Mouse (Mus musculus) brown adipose tissue, adult 24 weeks (tissue): Measurements from ENCODE around the gene Hmgcr. TPM values are rescaled to one million over a fixed set of nuclear protein-coding genes. Genes with fewer than 3 reads are reported as not detected.
"Not testable (repeated sequence)": the region's sequence is repeated elsewhere in the genome, so short reads cannot be mapped to it uniquely, and the experiment has no call there.

Experiments
- H3K27ac ChIP-seq: fragments of 200-500 bp; replicated peaks from 2 replicates; pipeline ENCODE4 v1.5.1; 2012; ENCODE audit warnings: low read depth, mild to moderate bottlenecking, low read length
- H3K4me1 ChIP-seq: fragments of 200-500 bp; 2 replicates; pipeline ENCODE4 v1.6.1; 2012; ENCODE audit warnings: low read length, mixed read lengths; ENCODE audit not compliant: control insufficient read depth, insufficient read depth, insufficient read length
- H3K4me3 ChIP-seq: fragments of 200-500 bp; 2 replicates; pipeline ENCODE4 v1.5.1; 2012; ENCODE audit warnings: low read depth, mild to moderate bottlenecking, low read length, moderate library complexity; ENCODE audit not compliant: insufficient read depth
- polyA plus RNA-seq: library from polyadenylated mRNA; stranded (reverse); fragments of >200 nt; gene quantifications from 2 replicates; pipeline ENCODE4 v1.2.4, GENCODE M21; 2012; ENCODE audit not compliant: missing spikeins, insufficient read depth, insufficient read length

The Hmgcr gene
- polyA plus RNA-seq, 1 experiment = 3.8 TPM

DNA sequence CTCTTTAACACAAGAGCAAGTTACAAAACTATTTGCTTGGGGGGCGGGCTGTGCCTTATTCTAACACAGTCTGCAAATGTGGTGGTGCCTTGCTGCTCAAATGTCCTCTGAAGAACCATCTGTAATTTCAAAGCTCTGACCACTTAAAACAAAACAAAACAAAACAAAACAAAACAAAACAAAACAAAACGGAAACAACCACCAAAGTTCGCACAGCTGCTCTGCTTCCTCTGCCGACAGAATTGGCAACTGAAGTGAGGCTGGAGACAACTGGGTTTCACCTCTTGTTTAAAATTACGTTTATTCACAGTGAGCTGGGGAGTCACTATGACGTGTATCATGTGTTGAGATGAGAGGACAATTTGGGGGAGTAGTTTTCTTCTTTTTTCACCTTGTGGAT, 7.9 kb upstream of the Hmgcr start:
- no peaks in the 10 kb centered on the region for H3K4me1 ChIP-seq
- H3K4me3 ChIP-seq = no peak overlapping the region
- H3K27ac ChIP-seq = no peak overlapping the region

DNA sequence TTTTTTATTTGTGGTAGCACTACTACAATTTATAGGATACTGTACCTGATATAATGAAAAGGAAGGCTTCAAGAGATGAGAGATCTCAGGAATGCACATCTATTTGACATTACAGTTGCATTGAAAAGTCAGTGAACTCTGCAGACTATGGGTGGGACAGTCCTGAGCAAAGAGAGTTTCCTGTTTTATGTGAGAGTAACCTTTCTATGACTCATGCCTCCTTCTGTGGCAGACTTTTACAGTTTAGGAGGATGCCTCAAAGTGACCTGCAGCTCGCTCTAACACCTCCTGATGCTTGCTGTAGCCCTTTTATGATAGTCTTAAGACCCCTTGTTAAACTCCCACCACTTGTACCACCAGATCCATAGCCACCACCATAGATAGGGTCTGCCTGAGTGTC, 6.3 kb upstream of the Hmgcr start:
- H3K4me1 ChIP-seq = no peaks in the 10 kb centered on the region
- H3K4me3 ChIP-seq = no peak overlapping the region
- H3K27ac ChIP-seq = no peak overlapping the region

DNA sequence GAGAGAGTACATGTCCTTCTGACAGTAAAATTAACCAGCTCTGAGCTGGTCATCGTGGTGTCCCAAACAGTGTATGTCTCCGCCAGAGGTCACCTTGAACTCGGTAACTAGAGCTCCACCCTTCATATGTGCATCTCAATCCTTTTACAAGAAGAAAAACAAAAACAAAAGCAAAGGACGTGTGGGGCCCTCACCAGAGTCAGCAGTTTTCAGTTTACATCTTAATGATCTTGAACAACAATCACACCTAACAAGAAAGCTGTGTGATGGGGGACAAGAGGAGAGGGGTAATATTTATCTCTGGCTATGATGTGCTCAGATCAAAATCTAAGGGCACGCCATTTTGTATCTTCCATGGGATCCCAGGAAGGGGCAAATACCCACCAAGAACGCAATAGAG, 5.0 kb upstream of the Hmgcr start:
- no peak overlapping the region for H3K27ac ChIP-seq

DNA sequence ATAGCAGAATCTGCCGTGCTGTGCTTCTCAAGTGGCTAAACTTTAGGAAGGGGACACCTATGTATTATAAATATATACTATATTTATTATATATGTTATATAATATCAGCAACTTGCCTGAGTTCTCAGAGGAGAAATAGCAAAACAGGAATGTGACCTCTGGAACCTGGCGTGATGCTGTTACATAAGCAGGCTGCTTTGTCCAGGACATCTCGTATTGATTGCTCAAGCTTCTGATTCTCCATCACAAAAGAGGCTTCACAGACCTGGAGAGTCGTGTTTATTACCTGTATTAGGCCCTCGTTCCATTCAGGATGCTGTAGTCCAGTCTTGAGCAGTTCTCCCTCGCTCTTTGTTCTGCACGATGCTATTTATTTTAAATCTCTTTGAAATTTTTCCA, 3.1 kb upstream of the Hmgcr start:
- Histone ChIP-seq H3K4me3 (no peak overlapping the region), H3K4me1 (no peaks in the 10 kb centered on the region), H3K27ac (no peak overlapping the region)

More for the DNA sequence above, 5.0 kb upstream of the Hmgcr start:
- no peaks in the 10 kb centered on the region for H3K4me1 ChIP-seq
- no peak overlapping the region for H3K4me3 ChIP-seq

DNA sequence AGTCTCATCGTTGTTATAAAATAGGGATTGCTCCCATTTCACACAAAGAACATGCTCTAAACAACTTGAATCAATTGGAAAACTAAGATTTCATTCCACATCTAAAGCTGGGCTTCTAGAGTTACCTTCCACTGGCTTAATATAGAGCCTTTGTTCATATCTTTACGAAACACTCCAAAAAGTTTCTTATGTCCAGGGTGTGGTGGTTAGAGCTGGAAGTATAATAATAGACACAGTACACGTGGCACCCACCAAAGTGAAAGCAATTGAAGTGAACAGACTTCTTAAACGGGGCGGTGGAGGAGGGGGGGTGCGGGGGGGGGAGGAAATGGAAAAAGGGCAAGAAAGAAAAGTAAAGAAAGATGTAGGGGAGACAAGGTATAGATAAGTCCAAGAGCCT, 1.5 kb upstream of the Hmgcr start:
- Histone ChIP-seq H3K4me3 (no peak overlapping the region), H3K4me1 (no peaks in the 10 kb centered on the region)

DNA sequence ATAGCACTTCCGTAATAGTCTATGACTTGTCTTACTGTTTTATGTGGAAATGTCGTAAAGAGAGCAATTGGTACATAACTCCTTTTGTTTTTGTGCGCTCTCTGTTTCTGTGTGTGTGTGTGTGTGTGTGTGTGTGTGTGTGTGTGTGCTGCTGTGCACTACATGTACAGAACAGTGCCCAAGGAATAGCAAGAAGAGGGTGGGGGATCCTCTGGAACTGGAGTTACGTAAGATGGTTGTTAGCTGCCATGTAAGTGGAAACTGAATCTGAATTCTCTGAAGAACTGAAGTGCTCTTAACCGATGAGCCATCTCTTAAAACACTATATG, 1.1 kb upstream of the Hmgcr start:
- H3K27ac ChIP-seq = no peak overlapping the region
- no peak overlapping the region for H3K4me3 ChIP-seq
- H3K4me1 ChIP-seq = no peaks in the 10 kb centered on the region

More for the DNA sequence above, 1.5 kb upstream of the Hmgcr start:
- no peak overlapping the region for H3K27ac ChIP-seq

DNA sequence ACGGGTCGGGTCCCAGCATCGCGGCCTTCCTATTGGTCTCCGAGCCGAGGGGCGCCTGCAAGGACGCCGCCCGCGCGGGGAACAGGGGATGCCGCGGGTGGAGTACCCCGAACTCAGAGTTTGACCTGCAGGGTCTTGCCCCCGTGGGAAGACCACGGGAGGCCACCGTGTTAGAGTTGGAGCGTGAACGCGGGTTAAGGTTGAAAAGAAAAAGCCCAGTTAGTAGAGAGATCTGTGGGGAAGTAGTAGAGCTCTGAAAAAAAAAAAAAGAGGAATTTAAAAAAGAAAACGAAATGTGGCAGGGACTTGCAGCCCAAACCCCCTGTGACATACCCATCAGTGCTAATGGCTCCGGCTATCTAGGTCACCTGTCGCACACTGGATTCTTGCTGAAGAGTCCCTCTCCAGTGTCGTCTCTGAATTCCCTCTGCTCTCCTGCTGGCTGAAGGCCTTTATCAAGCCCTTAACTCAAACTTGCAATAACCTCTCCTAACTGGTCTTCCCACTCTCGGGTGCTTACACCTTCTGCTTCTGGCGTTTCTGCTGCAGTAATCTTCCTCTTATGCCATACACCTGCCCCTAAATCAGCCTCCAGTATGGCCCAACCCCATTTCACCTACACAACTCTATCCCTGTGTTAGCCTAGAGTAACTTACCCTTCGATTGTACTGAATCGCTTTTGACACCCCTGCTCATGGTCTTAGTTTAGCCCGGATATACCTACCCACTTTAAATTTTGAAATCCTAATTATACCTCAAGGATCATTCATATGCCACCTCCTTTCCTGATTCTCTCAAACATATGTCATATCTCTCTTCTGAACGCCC, 556 bp upstream of the Hmgcr start:
- Histone ChIP-seq H3K4me1 (no peaks in the 10 kb centered on the region), H3K27ac (peak overlapping the region; percentile 36), H3K4me3 (peak overlapping the region; percentile 76)

DNA sequence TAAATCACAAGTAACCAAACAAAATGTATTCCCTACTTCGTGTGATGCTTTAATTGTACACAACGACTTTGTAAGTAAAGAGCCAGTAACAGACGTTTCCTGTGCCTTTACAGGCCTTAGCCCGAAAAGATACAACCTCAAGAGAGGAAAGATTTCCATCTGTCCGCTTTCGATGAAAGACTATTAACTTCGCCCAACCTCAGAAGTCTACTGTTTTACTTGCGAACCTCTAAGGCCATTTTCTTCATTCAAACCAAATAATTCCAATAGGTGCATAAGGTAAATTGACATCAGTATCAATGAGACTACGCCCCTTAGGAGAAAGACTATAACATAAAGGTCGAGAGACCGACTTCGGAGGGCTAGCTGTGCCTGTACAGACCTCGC, 724 bp downstream of the Hmgcr start:
- Histone ChIP-seq H3K4me1 (no peaks in the 10 kb centered on the region), H3K27ac (no peak overlapping the region; the same call in 1 of the 2 replicates), H3K4me3 (peak overlapping the region; percentile 87)

DNA sequence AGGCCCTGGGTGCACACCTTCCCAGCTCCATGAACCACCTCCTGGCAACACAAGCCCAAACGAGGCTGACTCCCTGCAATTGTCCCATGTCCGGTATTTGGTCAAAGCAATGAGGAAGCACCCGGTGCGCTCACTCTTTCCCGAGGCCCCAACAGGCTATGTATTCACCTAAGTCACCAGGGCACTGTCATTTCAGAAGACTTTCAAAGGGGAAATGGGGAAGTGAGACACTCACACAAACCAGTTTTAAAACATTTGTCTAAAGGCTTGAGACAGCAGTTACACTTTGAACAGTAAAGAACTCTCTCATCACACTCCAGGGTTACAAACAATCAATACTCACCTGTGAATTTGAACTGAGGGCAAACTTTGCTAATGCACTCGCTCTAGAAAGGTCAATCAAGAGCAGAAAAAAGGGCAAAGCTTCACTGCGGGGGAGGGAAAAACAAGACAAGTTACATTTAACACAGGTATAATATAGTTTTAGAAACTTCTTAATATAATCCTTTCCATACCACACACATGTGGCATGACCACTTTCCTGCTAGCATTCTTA, 6.2 kb downstream of the Hmgcr start:
- H3K27ac ChIP-seq = no peak overlapping the region
- no peaks in the 10 kb centered on the region for H3K4me1 ChIP-seq
- H3K4me3 ChIP-seq = no peak overlapping the region

DNA sequence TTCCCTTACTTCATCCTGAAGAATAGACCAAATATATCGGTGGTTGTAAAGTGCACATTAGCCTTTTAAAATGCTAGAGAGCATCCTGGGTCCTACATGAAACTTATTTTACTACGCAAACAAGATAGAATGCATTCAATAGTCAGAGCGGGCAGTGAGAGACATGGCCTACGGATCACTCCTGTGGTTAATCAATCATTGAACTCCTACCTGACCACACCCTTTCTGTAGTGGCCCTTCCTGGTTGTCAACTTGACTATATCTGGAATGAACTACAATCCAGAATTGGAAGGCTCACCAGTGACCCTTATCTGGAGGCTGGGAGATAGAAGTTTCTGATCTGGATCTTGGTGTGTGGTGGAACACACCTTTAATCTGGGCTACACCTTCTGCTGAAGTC, 7.6 kb downstream of the Hmgcr start:
- H3K27ac ChIP-seq, H3K4me1 ChIP-seq, H3K4me3 ChIP-seq: not testable (repeated sequence)

DNA sequence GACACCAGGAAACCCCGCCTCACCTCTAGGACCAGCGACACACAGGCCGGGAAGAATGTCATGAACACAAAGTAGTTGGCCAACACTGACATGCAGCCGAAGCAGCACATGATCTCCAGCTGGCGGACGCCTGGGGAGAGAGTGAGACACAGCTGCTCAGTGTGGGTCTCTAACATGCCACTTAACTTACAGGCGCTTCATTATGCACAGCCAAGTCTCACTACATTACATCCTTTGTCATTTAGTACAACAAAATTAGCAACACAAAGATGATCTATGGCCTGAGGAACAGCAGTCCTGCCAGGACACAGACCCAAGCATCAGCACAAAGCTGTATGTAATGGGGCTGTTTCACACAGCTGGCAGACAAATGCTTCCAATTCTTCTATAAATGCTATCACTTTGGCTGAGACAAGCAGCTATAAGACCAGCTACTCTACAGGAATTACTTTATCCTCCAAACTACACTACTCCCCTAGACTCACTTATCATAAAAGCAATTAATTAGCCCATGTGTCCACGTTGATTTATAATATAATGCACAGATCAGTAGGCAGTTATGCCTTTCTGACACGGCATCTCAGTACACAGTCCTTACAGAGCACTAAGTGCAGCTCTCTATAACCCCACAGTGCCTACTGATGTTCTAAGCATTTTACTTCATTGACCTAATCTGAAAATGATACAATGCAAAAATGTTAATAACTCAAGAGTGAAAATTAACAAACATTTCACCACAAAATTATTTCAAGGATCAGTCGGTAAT, 10.5 kb downstream of the Hmgcr start:
- H3K4me3 ChIP-seq = no peak overlapping the region

DNA sequence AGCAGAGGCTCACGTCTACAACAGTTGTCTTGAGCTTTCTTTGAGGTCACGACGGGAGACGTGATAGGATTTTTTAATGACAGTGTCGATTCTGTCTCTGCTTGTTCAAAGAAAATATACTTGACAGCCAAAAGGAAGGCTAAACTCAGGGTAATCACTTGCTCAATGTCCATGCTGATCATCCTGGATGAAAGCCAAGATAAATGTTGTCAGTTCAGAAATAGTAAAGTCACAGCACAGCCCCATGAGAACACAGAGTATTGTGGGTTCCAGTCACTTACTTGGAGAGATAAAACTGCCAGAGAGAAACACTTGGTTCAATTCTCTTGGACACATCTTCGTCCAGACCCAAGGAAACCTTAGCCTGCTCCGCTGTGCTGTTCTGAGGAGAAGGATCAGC, 11.8 kb downstream of the Hmgcr start:
- no peak overlapping the region for H3K27ac ChIP-seq
- no peaks in the 10 kb centered on the region for H3K4me1 ChIP-seq
- no peak overlapping the region for H3K4me3 ChIP-seq

More for the DNA sequence above, 10.5 kb downstream of the Hmgcr start:
- H3K27ac ChIP-seq = no peak overlapping the region
- H3K4me1 ChIP-seq = no peaks in the 10 kb centered on the region

DNA sequence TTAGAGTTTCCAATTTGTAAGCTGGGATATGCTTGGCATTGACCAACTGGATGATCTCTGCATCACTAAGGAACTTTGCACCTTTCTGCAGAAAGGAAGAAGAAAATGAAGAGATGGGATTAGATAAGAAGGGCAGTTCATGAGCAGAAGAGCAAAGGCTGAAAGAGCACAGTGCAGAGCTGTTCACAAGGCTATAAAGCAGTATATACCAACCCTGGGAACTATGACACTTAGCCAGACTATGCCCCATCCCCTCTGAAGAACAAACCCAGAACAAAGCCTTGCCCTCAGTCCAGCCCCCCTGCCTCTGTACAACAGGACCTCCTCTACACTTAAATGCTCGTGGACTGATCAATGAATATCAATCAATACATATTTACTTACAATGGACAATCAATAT, 14.1 kb downstream of the Hmgcr start:
- Histone ChIP-seq H3K4me1 (no peaks in the 10 kb centered on the region), H3K27ac (no peak overlapping the region), H3K4me3 (no peak overlapping the region)

DNA sequence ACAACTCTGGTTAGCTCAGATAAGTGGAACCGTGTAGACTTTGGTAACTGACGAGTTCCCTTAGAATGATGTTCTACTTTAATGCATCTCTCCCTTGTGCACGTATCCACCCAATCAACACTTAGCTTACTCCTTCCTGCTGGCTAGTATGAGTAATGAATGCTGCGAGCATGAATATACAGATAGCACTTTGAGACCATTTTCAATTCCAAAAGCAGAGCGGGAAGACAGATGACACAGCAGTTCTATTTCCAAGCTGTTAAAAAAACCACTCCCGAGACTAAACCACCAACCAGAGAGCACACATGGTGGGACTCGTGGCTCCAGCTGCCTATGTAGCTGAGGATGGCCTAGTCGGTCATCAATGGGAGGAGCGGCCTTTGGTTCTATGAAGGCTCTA, 17.7 kb downstream of the Hmgcr start:
- no peak overlapping the region for H3K27ac ChIP-seq
- no peaks in the 10 kb centered on the region for H3K4me1 ChIP-seq

DNA sequence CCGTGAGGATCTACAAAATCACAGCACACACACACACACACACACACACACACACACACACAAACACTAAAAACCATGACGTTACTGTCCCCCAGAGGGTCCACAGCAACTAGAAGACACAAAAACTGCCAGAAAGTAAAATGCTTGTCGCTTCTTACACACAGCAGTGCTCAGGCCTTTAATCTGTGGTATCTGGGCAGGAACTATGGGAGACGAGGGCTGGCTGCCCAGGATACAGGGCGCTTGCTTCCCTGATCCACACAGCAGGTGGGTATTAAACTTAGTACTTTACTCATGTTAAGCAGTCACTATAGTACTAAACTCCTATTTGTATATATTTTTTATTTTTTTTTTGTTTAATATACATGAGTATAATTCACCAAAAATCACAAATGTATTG, 24.9 kb downstream of the Hmgcr start:
- no peaks in the 10 kb centered on the region for H3K4me1 ChIP-seq

More for the DNA sequence above, 17.7 kb downstream of the Hmgcr start:
- H3K4me3 ChIP-seq = no peak overlapping the region

DNA sequence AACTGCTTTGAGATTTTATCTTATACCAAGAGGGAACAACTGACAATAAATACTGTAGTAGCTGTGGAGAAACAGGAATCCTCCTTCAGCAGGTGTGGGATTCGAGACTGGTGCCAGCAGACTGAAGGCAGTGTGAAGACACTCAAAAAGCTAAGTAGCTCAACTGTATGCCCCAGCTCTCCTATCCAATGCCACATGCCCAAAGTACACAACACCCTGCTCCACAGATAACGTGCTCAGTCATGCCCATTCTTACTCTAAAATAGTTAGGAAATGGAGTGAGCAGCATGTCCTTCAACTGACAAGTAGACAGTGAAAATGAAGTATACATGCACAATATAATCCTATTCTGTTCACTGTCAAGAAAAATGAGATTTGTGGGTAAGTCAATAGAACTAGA, 26.6 kb downstream of the Hmgcr start:
- Histone ChIP-seq H3K4me1 (no peaks in the 10 kb centered on the region), H3K27ac (no peak overlapping the region), H3K4me3 (no peak overlapping the region)

More for the DNA sequence above, 24.9 kb downstream of the Hmgcr start:
- Histone ChIP-seq H3K4me3 (no peak overlapping the region), H3K27ac (no peak overlapping the region)
